Mouse (Mus musculus) lung, adult 18-20 months (tissue): ENCODE data around the gene Prickle2.

Experiments used
- DNase-seq, 2 experiments: peaks; one replicate each; pipeline ENCODE4 v3.0.0; 2022; ENCODE audit warnings: mixed read lengths in 2 of 2

The Prickle2 gene

GRCm38 (mm10) chr6:92346729-92347128 lies 359.2 kb downstream of the Prickle2 start:
- DNase-seq, result no peak

GRCm38 (mm10) chr6:92345151-92345550 lies 360.8 kb downstream of the Prickle2 start:
- no peak for DNase-seq

- DNase-seq, result no peak
Observed at GRCm38 (mm10) chr6:92344588-92344987, 361.4 kb downstream of the Prickle2 start.
